Mouse (Mus musculus) brain, adult 2 months (tissue): Measurements from ENCODE around the gene Adamts8.

Experiments
- DNase-seq: peaks from one replicate; pipeline ENCODE4 v3.0.0; 2011; ENCODE audit warnings: low read depth, low spot score

Gene Adamts8

DNA sequence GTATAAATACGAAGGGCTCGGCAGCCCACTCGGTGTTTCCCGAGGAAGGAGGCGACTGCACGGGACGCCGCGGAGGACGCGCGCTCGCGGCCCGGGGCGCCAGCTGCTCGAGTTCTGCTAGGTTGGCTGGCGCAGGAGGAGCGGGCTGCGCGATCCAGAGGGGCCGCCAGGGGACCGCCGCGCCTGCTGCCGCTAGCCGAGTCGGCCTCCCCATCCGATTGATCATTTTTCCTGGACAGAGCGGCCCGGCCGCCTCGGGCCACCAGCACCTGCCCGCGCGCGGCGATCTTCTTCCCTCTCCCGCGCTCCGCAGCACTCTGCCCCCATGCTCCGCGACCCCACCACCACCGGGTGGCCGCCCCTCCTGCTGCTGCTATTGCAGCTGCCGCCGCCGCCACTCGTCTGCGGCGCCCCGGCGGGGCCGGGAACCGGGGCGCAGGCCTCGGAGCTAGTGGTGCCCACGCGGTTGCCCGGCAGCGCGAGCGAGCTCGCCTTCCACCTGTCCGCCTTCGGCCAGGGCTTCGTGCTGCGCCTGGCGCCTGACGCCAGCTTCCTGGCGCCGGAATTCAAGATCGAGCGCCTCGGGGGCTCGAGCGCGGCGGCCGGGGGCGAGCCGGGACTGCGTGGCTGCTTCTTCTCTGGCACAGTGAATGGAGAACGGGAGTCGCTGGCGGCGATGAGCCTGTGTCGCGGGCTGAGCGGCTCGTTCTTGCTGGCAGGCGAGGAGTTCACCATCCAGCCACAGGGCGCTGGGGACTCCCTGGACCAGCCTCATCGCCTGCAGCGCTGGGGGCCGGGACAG is at the start of gene Adamts8:
Gene Adamts8, plus strand, starts transcription at position 51 of the 802 bp plus-strand sequence.
- DNase-seq, result no peak

DNA sequence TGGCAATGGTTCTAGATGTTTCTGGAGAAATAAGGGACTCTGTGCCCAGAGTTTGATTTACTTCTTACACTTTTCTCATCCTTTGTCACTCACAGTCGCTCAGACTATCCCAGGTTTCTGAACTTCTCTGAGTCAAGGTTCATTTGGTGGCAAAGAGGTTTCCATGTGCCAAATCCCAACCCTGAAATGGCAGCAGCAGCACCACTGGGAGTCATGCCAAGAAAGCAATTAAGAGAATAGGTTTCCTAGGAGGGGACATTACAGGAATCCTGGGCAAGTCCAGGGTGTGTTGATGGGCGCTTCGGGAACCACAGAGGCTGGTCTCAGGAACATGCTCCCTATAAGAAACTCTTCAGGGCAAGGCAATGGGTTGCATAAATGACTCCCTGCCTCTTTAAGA is 46.7 kb upstream of the Adamts8 start:
- DNase-seq, result no peak

DNA sequence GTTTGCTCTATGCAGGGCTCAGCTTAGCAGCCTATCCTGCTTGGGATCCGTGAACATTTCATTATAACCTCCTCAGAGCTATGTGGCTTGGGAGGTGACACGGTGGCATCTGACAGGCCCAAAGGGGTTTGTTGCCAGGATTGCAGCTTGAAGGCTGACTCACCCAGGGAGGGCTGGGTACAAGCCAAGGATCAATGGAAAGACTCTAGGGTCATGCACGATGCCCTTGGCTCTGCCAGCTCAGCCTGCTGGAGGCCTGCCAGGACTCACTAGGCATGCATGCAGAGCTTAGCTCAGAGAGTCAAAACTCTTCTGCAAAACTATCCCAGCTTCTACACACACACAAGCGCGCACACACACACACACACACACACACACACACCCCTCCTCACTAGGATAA is 45.6 kb upstream of the Adamts8 start:
- DNase-seq, result peak; percentile 90

DNA sequence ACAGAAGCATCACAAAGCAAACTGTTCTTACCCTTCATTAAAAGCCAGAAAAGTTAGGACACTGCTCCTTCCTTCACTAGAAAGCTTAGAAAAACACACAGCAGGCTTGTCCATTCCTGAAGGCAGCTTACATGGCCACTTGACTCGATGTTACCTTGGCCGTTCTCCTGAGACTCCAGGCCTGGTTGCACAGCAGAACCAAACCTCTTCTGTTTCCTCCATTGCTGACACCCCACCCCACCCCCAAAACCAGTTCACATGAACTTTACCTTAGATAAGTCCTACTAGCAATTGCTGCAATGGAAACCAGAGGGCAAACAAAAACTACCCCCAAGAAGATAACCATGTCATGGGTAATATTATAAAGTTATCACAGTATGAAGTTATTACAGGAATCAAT is 45.2 kb upstream of the Adamts8 start:
- no peak for DNase-seq

DNA sequence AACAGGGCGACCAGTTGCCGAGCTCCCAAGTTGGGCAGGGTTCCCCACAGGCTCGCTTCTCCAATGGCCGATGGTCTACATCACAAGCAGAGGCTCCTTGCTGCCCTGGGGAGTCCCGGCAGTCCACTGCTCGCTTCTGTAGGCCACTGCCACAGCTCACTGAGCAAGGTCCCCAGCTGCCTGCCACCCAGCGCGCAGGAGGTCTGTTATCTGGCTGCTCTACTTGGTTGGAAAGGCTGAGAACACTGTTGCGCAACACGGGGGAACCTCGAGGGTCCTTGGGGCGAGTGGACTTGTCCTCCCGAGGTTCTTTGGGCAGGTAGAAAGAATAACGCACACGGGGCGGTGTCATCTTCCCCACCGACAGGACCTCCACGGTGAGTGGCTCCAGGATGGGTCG is 40.2 kb upstream of the Adamts8 start:
- DNase-seq, result no peak

DNA sequence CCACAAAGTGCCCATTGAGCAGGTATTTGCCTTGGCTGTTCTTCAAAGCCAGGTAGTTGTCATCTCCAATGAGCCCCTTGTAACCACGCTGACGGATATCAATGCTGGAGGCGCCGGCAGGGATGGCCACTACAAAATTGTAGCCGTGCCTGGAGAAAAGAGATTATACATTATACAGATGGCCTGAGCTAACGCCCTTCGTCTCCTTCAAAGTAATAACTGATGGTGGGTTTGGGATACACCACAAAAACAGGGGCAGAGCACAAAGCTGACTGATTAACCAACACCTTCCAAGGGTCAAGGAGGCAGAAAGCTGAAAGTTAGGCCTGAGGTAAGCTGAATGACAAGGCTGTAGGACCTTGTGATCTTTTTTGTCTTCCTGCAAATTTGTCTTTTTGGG is 39.7 kb upstream of the Adamts8 start:
- DNase-seq, result no peak

DNA sequence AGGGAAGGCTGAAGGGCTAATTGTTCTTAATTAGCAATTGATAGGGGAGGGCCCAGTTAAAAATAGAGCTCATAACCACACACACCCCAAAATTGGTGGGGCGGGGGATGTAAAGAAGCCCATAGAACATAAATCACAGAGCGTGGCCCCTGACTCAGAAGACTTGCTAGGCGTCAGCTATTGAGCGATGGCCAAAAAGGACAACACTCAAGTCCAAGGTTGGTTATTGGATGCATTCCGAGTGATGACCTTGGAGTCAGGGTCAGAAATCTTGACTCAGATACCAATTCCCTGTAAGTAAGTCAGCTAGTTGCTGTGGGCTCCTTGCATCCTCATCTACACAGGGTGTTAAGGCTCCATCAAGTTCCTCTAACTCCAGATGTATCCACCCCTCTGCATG is 39.1 kb upstream of the Adamts8 start:
- DNase-seq, result no peak

DNA sequence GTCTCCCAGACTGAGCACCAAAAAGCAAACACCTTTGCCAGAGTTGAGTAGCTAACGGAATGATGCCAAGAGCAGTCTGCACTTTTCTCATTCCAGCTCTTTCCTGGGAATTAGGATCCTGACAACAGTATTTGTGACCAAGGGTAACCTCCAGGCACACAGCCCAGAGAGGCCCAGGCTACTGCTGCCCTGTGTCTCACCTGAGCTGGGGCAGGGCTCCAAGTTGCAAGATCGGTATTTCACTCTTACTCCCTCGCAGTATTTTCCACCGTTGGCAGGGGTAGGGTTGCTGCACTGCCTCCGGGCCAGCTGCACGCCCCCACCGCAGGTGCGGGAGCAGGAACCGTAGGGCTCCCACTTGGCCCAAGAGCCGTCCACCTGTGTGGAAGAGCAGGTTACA is 36.5 kb upstream of the Adamts8 start:
- DNase-seq, result no peak

DNA sequence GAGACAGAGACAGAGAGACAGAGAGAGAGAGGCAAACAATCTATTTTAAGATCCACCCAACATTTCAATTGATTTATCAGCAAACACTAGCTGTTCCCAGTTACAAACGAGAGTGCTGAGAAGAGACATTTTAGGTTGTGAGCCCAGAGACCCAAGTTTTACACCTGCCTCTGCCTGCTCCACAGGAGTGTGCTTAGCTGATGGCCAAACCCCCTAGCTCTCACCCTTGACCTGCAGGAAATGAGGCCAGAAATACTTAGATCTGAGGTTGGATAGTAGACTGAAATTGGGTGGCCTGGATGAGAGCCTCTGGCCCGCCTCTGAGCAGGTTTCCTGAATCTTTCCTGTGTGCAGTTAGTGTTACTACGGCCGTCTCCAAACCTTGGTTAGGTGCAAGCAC is 35.9 kb upstream of the Adamts8 start:
- no peak for DNase-seq

DNA sequence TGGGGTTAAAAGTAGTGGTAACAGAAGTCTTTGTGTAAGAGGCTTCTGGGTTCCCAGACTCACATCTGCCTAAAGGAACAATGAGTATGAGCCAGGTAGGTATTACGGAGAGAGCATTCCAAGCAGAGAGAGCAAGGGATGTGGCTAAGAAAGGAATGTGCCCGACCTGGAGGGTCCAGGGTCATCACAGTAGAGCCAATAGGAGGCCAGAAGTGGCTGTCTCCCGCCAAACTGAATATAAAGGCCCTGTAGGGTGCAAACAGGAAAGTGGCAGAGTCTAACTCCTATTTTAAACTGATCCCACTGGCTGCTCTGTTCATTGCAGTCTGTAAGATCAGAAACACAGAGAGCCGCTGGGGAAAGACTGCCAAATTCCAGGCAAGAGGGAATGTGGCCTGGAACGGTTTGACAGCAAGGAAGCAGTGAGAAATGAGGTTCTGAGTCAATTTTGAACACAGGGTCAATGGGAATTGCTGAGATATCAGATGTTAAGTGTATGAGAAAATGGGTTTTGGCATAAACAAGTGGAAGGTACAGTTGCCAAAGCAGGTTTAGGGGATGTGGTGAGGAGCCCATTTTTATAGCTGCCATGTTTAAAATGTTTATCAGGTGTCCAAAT is 34.6 kb upstream of the Adamts8 start:
- DNase-seq, result no peak

DNA sequence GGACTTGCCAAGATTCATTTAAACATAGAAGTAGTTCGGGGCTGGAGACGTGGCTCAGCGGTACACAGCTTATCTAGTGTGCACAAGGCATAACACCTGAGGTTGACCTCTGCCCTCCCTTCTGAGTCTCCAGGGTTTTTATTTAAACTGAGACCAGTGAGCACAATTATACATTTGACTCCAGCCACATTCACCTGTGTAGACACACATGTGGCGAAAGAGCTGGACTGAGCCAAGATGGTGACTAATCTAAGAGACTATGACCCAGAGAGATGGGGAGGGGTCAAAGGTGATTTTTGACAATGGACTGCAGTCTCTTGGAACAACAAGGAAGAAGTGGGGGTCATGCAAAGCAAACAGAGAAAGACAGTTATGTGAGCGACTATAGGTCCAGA is 34.1 kb upstream of the Adamts8 start:
- no peak for DNase-seq

DNA sequence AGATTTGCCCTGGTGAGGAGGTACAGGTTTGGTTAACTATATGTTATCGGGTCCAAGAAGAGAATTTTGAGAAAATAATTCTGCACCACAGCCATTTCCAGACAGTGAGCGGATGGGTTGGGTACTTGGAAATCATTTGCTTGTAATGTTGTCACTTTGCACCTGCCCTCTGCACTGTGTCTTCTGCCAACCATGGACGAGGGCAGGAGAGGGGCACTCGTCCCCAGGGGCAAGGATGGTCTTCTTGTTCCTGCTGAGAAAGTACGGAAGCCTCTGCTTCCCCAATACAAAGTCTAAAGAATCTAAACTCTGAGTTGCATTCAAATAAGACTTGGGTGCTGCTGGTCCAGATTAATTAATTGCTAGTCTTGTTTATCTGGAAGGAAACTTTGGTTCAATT is 33.4 kb upstream of the Adamts8 start:
- no peak for DNase-seq

DNA sequence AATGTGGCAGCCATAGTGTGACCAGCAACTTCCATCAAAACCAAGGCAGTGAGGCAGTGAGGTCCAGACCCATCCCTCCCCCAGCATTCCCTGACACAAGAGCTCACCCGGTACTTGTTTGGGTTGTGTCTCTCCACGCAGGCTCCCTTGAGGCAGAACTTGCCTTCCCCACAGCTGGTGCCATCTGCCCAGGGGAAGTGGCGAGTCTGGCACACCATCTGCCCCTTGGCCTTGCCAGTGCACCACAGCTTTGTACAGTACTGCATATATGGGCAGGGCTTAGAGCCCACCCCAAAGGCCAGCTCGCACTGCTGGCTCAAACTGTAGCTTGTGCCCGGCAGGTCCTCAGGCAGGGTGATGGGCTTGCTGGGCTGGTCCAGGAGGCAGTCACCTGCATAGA is 31.9 kb upstream of the Adamts8 start:
- DNase-seq, result no peak

DNA sequence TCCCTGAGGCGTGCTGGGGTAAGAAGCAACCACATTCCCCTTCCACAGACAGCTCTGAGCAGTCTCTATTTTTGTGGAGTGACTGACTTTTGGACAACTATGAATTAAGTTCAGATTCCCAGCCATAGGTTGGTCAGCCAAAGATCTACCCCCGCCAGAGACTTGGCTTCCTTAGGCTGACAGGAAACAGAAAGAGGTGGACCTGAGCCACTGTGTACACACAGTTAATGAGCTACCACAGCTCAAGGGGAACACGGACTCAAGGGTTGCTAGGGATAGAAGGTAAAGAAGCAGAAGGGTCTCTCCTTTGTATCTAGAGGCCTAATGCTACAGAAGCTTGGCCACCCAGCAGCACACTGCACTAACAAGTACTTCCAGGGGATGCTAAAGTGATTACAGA is 30.2 kb upstream of the Adamts8 start:
- no peak for DNase-seq

DNA sequence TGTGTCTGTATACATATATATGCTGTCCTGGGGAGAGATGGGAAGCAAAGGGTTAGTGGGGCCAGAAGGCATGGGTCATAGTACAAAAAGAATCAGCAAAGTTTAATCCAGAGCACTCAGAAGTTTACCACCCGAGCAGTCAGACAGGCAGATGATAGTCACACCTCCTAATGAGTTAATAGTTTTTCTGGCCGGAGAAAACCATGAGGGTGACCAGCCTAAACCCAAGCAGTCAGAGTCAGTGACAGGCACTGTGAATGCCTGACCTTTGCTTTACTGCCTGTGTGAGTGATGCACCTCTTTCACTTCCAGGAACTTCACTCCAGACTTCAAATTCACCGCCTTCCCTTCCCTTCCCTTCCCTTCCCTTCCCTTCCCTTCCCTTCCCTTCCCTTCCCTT is 28.9 kb upstream of the Adamts8 start:
- no peak for DNase-seq

DNA sequence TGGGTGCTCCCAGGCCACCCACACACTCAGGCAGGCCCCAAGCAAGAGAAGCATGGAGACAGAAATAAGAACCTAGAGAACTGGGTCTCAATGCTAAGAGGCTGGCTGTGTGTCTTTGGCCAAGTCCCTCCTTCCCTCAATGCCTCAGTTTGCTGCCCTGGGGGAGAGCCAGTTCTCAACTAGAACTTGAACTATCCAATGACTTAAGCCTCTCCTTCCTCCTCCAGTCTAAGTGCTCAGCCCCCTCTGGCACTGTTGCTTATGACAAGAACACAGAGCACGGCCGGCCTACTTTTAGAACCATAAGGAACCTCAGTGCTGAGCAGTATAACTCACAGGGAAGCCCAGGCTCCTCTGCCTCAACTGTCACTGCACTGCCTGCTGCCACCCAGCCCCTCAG is 28.1 kb upstream of the Adamts8 start:
- no peak for DNase-seq

DNA sequence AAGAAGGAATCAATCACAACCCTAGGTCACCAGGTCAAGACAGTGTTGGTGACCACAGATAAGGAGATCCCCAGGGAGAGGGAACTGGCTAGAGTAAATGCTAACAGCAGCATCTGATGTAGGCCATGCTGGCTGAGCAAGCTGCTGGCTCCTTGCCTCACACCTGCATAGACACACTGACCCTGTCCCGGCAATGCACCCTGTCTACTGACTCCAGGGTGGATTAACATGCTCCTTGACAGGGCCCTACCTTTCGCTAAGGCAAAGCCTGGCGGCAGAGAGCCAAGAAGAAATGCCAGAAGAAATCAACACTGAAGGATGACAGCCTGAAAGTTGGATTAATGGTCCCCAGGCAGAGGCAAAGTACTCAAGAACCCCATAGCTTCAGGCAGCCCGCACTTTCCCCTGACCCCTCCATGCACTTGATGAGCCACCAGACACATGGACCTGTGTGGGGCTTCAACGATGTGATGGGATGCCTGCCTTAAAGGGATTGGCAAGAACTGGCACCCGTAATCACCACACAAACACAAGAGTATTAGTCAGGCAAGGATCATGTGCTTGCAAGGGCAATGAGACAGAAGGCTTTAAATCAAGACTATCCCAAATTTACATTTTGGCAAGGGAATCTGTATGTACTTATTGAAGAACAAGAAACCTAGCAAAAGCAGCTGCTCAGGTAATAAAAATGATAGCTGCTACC is 25.9 kb upstream of the Adamts8 start:
- no peak for DNase-seq

DNA sequence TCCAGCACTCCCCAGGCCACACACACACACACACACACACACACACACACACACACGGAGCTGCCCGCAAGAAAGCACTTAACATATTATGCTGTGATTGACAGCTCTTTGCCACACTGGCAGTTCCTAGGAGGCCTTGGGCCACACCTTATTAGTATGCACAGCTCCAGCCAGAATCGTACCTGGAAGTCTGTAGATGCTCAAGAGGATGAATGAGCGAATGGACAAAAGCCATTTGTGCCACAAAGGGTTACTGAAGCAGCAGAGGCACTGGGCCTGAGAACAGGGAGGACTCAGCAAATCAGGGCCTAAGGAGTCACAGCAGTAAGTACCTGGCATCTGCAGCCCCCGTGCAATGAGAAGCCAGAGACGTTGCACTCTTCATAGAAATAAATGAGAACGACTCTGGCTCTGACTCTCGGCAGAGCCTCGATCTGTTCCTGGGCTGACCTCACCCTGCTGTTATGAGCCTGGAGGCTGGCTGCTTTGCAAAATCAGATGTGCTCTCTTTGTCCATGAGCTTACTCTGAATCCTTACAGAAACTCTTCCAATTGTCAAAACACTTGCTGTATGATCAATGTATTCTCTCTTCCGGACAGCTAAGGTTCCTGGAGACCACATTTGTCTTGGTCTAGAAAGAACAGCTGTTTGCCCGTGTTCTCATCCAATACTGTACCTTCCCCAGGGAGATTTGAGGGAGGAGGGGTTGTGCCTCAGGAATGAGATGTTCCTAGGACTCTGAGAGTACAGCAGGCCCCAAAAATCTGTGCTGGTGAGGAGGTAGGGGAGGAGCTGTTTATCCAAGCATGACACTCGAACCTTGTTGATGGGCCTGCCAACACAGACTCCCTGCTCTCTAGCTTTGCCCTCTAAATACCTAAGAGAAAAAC is 23.7 kb upstream of the Adamts8 start:
- peak; percentile 42 for DNase-seq

DNA sequence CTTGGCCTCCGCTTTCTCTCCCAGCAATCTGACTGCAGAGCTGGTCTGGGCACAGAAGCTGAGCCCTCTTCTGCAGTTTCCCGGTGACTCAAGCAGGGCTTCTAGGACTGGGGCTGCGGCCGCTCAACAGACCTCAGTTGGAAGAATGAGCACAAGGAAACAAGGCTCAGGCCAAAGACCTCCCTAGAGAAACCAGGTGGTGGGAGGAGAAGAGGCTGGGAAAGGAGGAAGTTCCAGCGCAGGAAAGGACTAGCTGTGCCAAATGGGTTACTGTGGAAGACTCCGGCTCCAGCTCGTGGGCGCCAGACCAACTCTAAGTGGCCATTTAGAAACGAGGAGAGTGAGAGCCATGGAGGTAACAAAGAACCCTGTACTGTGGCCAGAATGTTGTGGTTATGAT is 22.7 kb upstream of the Adamts8 start:
- DNase-seq, result no peak

DNA sequence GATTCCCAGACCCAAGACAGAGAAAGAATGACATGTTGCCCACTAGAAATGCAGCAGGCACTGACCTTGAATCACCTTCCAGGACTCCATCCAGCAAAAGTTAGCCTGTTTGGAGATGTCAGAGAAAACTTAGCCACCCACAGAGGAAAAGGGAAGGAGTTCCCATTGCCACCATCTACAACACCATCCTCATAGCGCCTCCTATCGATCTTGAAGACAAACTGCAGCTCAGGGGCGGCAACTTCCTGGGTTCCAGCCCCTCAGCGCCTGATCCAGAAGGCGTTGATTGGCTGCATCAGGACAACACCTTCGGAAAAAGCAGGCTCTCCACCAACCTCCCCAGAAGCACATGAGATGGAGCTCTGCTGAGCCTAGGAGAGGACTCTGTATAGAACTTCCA is 21.6 kb upstream of the Adamts8 start:
- peak; percentile 70 for DNase-seq

DNA sequence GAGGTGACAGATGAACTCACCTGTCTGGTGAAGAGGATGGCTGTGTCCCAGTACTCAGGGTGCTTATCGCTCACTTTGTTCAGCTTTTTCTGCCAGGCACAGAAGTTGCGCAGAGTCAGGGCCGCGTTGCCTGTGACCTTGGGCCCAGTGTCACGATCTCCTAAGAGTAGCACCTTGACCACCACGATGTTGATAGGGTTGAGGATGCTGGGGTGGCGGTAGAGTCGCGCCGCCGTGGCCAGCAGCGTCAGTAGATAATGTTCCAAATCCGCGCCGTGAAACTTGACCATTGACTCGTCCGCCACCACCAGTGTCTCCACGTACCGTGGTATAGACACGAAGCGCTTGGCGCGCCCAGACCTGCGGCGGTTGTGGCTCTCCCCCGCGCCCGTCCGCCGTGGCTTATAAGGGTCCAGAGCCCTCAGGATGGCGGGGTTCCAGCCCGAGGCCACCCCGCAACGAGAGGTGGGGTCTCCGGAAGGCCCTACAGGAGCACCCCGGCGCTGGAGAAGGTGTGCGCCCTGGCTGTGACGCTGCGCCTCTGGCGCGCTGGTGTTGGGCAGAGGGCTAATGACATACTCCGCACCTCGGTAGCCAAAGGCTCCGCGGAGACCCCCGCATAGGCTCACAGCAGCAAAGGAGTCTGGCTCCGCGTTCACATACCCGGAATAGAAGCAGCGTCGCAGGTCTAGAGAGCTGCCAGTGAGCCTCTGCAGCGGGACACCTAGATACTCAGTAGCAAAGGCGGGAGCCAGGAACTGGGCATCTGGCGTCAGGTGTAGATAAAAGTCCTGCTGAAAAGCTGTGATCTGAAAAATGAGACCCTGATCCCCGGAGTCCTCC is 20.9 kb upstream of the Adamts8 start:
- DNase-seq, result no peak
